In genomic region chr16:77394054-77394716, GRCm38 (mm10) we compare ENCODE assay signal across 20 mouse cellular contexts.
DNase-seq lines count a peak whose midpoint lies in the region; ATAC-seq and TF ChIP-seq lines count a peak whose summit lies in the region.
"Had no signal": no experiment of that assay in that cellular context is flagged by ENCODE, and none has a peak within 500 bp of the region (broad histone marks: within the 10 kb centered on the region; RNA-seq: fewer than 3 reads in every experiment).

No protein-coding gene starts in this region.

- H3K27ac ChIP-seq in kidney, adult 2 months (ENCODE audit: insufficient read depth, low read depth, low read length) = no peak overlapping the region
- no peak overlapping the region for H3K27ac ChIP-seq in stomach, embryonic 15.5 days
- H3K27ac ChIP-seq in stomach, postnatal 0 days (replicated peaks) = no peak overlapping the region
- H3K27ac ChIP-seq in intestine, postnatal 0 days (ENCODE audit: low read depth, low read length) = peak overlapping the region; percentile 35; the same call in 1 of the 2 replicates
- H3K27ac ChIP-seq: forebrain, embryonic 12.5 days had no signal

- no peak overlapping the region for H3K9ac ChIP-seq in stomach, embryonic 15.5 days
- H3K9ac ChIP-seq in stomach, postnatal 0 days (ENCODE audit: low read length) = no peak overlapping the region
- H3K9ac ChIP-seq in intestine, postnatal 0 days (ENCODE audit: low read depth, low read length) = no peak overlapping the region
- H3K9ac ChIP-seq: embryonic facial prominence, embryonic 13.5 days; forebrain, embryonic 12.5 days; hindbrain, embryonic 12.5 days had no signal

- H3K36me3 ChIP-seq in kidney, adult 2 months (ENCODE audit: control insufficient read depth, insufficient read depth, low read length) = no peaks in the 10 kb centered on the region
- no peaks in the 10 kb centered on the region for H3K36me3 ChIP-seq in stomach, embryonic 15.5 days
- no peaks in the 10 kb centered on the region for H3K36me3 ChIP-seq in stomach, postnatal 0 days (ENCODE audit: control insufficient read depth, insufficient read depth, low read length)
- no peaks in the 10 kb centered on the region for H3K36me3 ChIP-seq in intestine, postnatal 0 days (ENCODE audit: control insufficient read depth, insufficient read depth)
- H3K36me3 ChIP-seq: hindbrain, embryonic 12.5 days had no signal

- no peak for TF ChIP-seq EP300 in stomach, postnatal 0 days (optimal IDR thresholded peaks at IDR 0.05)

- H3K4me1 ChIP-seq in kidney, adult 2 months (ENCODE audit: control insufficient read depth, insufficient read depth, low read length) = no peaks in the 10 kb centered on the region; the same call in 1 of the 2 replicates
- no peaks in the 10 kb centered on the region for H3K4me1 ChIP-seq in stomach, embryonic 15.5 days
- H3K4me1 ChIP-seq in stomach, postnatal 0 days (replicated peaks; ENCODE audit: control insufficient read depth, insufficient read depth) = no peaks in the 10 kb centered on the region
- no peaks in the 10 kb centered on the region; the same call in 1 of the 2 replicates for H3K4me1 ChIP-seq in intestine, postnatal 0 days (replicated peaks; ENCODE audit: control insufficient read depth, insufficient read depth, low read length)
- H3K4me1 ChIP-seq: embryonic facial prominence, embryonic 13.5 days had no signal

- no peak for TF ChIP-seq CTCF in kidney, adult 2 months (conservative IDR thresholded peaks at IDR 0.05; ENCODE audit: insufficient read depth, insufficient read length, low read depth, low read length)
- no peak for TF ChIP-seq CTCF in stomach, postnatal 0 days (IDR thresholded peaks at IDR 0.05; ENCODE audit: low read depth)
- no peak for TF ChIP-seq CTCF in intestine, postnatal 0 days (IDR thresholded peaks at IDR 0.05; ENCODE audit: low read depth)

- no peak overlapping the region for H3K4me3 ChIP-seq in kidney, adult 2 months (ENCODE audit: insufficient read depth, low read depth, low read length)
- H3K4me3 ChIP-seq in stomach, embryonic 15.5 days (replicated peaks) = no peak overlapping the region
- H3K4me3 ChIP-seq in stomach, postnatal 0 days (ENCODE audit: low read depth, low read length) = no peak overlapping the region
- H3K4me3 ChIP-seq in intestine, postnatal 0 days (ENCODE audit: low read depth, low read length) = no peak overlapping the region
- H3K4me3 ChIP-seq: embryonic facial prominence, embryonic 13.5 days; forebrain, embryonic 12.5 days; hindbrain, embryonic 12.5 days had no signal

- ATAC-seq in stomach, embryonic 15.5 days (ENCODE audit: insufficient read depth, low FRiP score, low read depth) = peak; percentile 56; the same call in 1 of the 2 replicates
- ATAC-seq in stomach, postnatal 0 days (ENCODE audit: low FRiP score, low TSS enrichment) = no peak
- ATAC-seq in intestine, postnatal 0 days = peak; percentile 85
- ATAC-seq: activated CD4-positive, CD25-positive, alpha-beta regulatory T cell, adult 4 months; forebrain, embryonic 16.5 days; hindbrain, embryonic 16.5 days had no signal

- H3K9me3 ChIP-seq in stomach, embryonic 15.5 days = no peaks in the 10 kb centered on the region
- H3K9me3 ChIP-seq in stomach, postnatal 0 days (ENCODE audit: control insufficient read depth, low read length) = no peaks in the 10 kb centered on the region
- no peaks in the 10 kb centered on the region for H3K9me3 ChIP-seq in intestine, postnatal 0 days (ENCODE audit: control insufficient read depth)
- H3K9me3 ChIP-seq: embryonic facial prominence, embryonic 13.5 days; forebrain, embryonic 12.5 days; hindbrain, embryonic 12.5 days had no signal

- DNase-seq in adrenal gland, adult 2 months = peak; percentile 36
- no peak for DNase-seq in adrenal gland, adult 8-10 months
- DNase-seq in kidney, adult 2 months = peak; percentile 45
- no peak for DNase-seq in kidney, adult 18-20 months
- no peak for DNase-seq in stomach, postnatal 0 days (ENCODE audit: low spot score)
- no peak for DNase-seq in gastrocnemius, postnatal 4 days (ENCODE audit: low spot score in 2 of 2)
- DNase-seq: cerebellum, adult 11-12 months; cerebellum, adult 9-10 months; cerebellum, postnatal 25 days; gastrocnemius, postnatal 14 days; heart, postnatal 10 days; heart, postnatal 4 days had no signal

- H3K4me2 ChIP-seq in stomach, embryonic 15.5 days = no peak overlapping the region
- no peak overlapping the region for H3K4me2 ChIP-seq in stomach, postnatal 0 days (replicated peaks; ENCODE audit: low read depth)
- H3K4me2 ChIP-seq in intestine, postnatal 0 days (replicated peaks; ENCODE audit: low read depth) = no peak overlapping the region
- H3K4me2 ChIP-seq: embryonic facial prominence, embryonic 13.5 days; forebrain, embryonic 12.5 days; hindbrain, embryonic 12.5 days had no signal

- WGBS in kidney, adult 2 months = 50% methylated on average over 3 of the region's 3 CpGs
- 40% methylated on average over 3 of the region's 3 CpGs for WGBS in stomach, embryonic 15.5 days
- 43% methylated on average over 3 of the region's 3 CpGs for WGBS in stomach, postnatal 0 days
- WGBS in intestine, postnatal 0 days = 27% methylated on average over 3 of the region's 3 CpGs

- no peaks in the 10 kb centered on the region for H3K27me3 ChIP-seq in kidney, adult 2 months (replicated peaks; ENCODE audit: control insufficient read depth, insufficient read depth, low read length)
- H3K27me3 ChIP-seq in stomach, embryonic 15.5 days (replicated peaks) = no peaks in the 10 kb centered on the region
- H3K27me3 ChIP-seq in stomach, postnatal 0 days (ENCODE audit: control insufficient read depth, insufficient read depth, low read length) = no peaks in the 10 kb centered on the region
- no peaks in the 10 kb centered on the region for H3K27me3 ChIP-seq in intestine, postnatal 0 days (replicated peaks; ENCODE audit: control insufficient read depth, insufficient read depth, low read length)
- H3K27me3 ChIP-seq: embryonic facial prominence, embryonic 13.5 days; forebrain, embryonic 12.5 days; hindbrain, embryonic 12.5 days had no signal

- no peak for TF ChIP-seq POLR2A in kidney, adult 2 months (IDR thresholded peaks at IDR 0.05; ENCODE audit: low read depth, low read length)

Comparison
In these comparisons a context has a peak if more than half of its experiments do, and no peak if none do; other contexts are left out.
1. DNase-seq: peak in adrenal gland, adult 2 months (single experiment) and kidney, adult 2 months (single experiment); none in adrenal gland, adult 8-10 months (single experiment), kidney, adult 18-20 months (single experiment), stomach, postnatal 0 days (single experiment) and gastrocnemius, postnatal 4 days (0 of 2).